Mouse (Mus musculus) layer of hippocampus, postnatal 25 days (tissue): ENCODE results near the gene Defb20. TPM values are rescaled to one million over a fixed set of nuclear protein-coding genes. Genes with fewer than 3 reads are reported as not detected.

Source experiments
- DNase-seq, 2 experiments: peaks; one replicate each; pipeline ENCODE4 v3.0.0; 2022; ENCODE audit warnings: mixed read lengths in 2 of 2, low spot score in 1 of 2; ENCODE audit errors: extremely low spot score in 1 of 2
- total RNA-seq, 2 experiments: library from RNA; stranded (reverse); gene quantifications; 2 replicates each; pipeline ENCODE4 v1.2.3; 2021

Defb20 gene
- total RNA-seq, 2 experiments from 2014 or later, result not detected

DNA sequence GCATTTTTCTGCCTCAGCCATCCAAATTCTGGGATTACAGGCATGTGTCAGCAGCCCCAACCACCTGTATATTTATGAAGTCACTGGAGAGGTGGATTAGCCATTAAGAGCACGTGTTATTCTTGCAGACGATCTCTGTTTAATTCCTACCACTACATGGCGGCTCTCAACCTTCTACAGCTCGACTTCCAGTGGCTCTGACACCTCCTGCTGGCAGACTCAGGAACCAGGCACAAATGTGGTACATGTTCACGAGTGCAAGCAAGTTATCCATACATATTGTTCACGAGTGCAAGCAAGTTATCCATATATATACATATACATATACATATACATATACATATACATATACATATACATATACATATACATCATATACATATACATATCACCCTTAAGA lies 16.3 kb downstream of the Defb20 start:
- DNase-seq, result no peak

DNA sequence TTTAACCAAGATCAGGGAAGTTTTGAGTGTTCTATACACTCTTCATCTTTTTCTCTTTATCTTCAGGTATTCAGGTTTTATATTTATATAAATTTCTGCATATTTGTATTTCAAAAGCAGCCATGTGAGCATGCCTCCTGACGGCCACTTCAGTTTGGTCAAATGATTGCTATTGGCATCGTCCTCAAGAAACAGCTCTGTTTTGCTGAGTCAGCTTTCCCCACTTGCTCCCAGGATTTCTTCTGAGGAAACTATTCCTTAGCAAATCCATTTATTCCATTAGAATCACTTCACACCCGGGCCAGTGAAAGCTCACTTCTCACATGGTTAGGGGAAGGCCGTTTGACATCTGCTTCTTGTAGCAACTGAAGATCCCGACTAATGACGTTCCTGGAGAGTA lies 21.2 kb downstream of the Defb20 start:
- no peak for DNase-seq

DNA sequence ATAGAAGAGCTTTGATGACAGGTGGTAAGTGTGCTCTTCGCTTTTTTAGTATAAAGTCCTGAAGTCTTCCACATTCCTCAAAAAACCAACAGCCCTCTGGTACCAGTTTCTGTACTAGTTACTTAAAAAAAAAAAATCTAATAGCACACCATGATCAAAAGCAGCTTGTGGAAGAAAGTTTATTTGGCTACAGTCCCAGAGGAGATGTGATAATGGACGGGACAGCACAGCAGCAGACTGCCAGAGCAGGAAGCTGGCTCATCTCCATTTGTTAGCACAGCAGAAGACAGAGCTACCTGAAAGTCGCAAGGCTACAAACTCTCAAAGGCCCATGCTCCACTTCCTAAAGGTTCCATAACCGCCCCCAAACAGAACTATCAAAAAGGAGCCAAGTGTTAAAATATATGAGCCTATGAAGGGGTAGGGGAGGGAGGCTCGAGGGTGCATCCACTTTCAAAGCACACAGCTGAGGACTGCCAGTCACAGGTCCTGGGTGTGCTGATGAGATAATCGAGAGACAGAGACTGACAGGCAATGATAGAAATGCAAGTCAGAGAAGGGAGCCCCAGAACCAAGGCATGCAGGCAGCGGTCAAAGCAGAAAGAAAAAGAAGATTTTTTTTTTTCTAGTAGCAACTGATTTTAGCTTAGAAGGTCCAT lies 23.5 kb downstream of the Defb20 start:
- no peak for DNase-seq

DNA sequence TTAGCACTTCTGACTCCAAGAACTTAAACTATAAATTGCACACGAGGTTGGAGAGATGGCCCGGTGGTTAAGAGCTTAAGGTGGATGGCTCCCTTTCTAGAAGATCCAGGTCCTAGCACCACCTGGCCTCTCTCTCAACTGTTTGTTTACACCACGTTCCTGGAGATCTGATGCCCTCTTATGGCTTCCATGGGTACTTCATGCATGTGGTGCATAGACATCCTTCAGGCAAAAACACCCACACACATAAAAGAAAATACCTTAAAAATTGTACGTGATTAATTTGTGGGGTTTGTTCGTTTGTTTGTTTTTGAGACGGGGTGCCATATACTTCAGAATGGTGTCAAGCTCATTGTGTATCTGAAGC lies 24.0 kb downstream of the Defb20 start:
- no peak for DNase-seq

DNA sequence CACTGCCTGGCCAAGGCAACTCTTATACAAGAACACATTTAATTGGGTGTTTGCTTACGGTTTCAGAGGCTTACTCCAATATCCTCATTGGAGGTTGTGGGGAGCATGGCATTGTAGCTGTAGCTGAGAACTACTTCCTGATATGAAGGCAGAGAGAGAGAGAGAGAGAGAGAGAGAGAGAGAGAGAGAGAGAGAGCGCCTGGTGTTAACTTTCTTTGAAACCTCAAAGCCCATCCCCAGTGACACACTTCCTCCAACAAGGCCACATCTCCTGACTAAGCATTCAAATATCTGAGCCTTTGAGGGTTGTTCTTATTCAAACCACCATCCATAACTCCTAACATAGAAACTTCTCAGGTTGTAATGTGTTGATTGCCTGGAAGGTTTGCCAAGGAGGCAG lies 27.1 kb downstream of the Defb20 start:
- DNase-seq, result no peak

DNA sequence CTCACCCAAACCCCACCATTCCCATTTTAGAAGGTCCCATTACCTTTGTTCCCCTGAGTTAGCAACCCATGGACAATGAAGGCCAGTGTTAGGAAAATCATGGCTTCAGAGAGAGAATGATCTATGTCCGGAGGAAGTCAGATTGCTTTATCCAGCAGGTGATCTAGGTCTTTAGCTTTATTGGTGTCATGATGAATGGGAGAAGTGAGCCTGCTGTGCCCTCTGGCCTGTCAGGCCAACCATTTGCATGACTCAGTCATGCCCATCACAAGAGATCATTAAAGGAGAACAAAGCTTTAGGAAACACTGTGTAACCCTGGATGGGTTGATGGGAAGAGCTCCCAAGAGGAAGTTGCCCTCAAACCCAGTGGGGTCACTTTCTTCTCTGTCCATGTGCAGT lies 34.7 kb downstream of the Defb20 start, which contains the start of gene Defb26:
Gene Defb26, minus strand, starts transcription at position 101 of the 400 bp plus-strand sequence.
- no peak for DNase-seq

DNA sequence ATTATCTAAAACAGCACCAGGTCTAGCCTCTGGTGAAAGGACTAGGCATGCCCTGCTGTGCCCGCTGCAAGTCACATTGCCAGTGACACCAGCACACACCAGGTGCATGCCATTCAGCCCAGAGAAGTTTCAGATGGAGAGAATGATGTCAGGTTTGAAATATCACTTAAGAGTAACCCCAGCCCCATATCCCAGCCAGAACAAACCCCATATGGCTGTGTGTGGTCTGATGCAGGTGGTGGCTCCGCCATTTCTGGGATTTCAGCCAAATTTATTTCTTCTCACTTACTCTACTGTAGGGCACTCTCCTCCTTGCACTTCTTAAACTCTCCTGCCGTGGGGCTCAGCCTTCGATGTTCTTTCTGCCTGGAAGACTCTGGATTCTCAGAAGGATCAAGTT lies 39.2 kb downstream of the Defb20 start:
- DNase-seq, result no peak

DNA sequence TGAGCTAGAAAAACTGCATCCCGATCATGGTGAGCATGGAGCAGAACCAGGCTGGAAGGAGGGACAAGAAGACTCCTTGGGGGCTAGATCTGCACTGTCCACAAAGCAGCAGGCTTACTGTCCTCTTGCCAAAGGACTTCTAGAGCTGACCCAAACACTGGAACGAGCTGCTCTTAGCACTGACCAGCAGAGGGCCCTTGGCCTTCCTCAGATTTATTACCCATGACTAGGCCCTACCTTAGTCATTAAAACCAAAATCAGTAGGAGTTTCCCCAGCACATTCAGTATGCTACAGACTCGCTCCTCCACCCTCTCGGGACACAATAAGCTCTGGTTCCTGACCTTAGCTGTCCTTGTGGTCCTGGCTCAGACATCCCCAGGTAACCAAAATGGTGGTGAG lies 41.1 kb downstream of the Defb20 start, which contains the start of gene Defb28:
Gene Defb28, plus strand, starts transcription at position 275 of the 400 bp plus-strand sequence.
- DNase-seq, result no peak

Other genes with a start within 250 kb of the Defb20 start
- 10 to 100 TPM; 56.1 to 58.2 TPM for gene Tbc1d20, start 183.2 kb upstream of the Defb20 start, total RNA-seq
- 100 to 1,000 TPM in 1 of 2 experiments, 10 to 100 TPM in 1; 96.3 to 110 TPM for gene Rbck1, start 144.4 kb upstream of the Defb20 start, total RNA-seq
- under 1 TPM; 0.23 to 0.39 TPM for gene Trib3, start 133.0 kb upstream of the Defb20 start, total RNA-seq
- gene Nrsn2, start 100.4 kb upstream of the Defb20 start, total RNA-seq, result 10 to 100 TPM; 60.6 to 76.6 TPM
- gene Sox12, start 79.0 kb upstream of the Defb20 start, total RNA-seq, result 10 to 100 TPM; 16.4 to 19.8 TPM
- 10 to 100 TPM; 10.7 to 11.6 TPM for gene Zcchc3, start 62.0 kb upstream of the Defb20 start, total RNA-seq
- gene 6820408C15Rik, start 61.5 kb upstream of the Defb20 start, total RNA-seq, result 1 to 10 TPM; 1.7 to 2.7 TPM
- gene Defb23, start 12.4 kb upstream of the Defb20 start, total RNA-seq, result not detected
- gene Defb22, start 13.1 kb downstream of the Defb20 start, total RNA-seq, result not detected
- not detected for gene Defb26, start 34.6 kb downstream of the Defb20 start, total RNA-seq
- not detected for gene Defb28, start 41.2 kb downstream of the Defb20 start, total RNA-seq
- gene Defb29, start 63.0 kb downstream of the Defb20 start, total RNA-seq, result not detected
- not detected for gene Gm17416, start 92.3 kb downstream of the Defb20 start, total RNA-seq
- not detected for gene Defb21, start 95.7 kb downstream of the Defb20 start, total RNA-seq
- not detected for gene Defb19, start 103.2 kb downstream of the Defb20 start, total RNA-seq
- not detected for gene Defb45, start 122.3 kb downstream of the Defb20 start, total RNA-seq
- gene Defb36, start 127.3 kb downstream of the Defb20 start, total RNA-seq, result not detected
- not detected for gene Defb25, start 146.0 kb downstream of the Defb20 start, total RNA-seq
- 1 to 10 TPM in 1 of 2 experiments, under 1 TPM in 1; 0.98 to 1.5 TPM for gene Rem1, start 149.9 kb downstream of the Defb20 start, total RNA-seq
- gene H13, start 192.4 kb downstream of the Defb20 start, total RNA-seq, result 10 to 100 TPM; 78.4 to 81.8 TPM
- gene Mcts2, start 210.0 kb downstream of the Defb20 start, total RNA-seq, result 10 to 100 TPM; 21.2 to 22.8 TPM